Mouse (Mus musculus): ENCODE data around the gene Hnrnpl.

Gene Hnrnpl

DNA sequence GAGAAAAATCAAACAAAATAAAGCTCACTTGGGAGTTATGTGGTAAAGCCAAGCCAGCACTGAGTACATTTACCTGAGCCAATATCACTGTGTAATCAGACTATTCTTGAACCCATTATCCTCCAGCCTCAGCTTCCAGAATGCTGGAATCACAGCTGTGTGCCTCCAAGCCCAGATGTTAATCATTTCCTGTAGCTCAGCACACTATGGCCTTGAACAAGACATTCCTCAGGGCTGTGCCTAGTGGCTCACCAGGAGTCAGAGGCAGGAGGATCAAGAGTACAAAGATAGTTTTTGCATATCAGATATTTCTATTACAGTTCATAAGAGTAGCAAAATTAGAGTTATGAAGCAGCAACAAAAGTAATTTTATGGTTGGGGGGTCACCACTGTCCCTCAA is 16.6 kb upstream of the Hnrnpl start:
- DNase-seq: no peak

DNA sequence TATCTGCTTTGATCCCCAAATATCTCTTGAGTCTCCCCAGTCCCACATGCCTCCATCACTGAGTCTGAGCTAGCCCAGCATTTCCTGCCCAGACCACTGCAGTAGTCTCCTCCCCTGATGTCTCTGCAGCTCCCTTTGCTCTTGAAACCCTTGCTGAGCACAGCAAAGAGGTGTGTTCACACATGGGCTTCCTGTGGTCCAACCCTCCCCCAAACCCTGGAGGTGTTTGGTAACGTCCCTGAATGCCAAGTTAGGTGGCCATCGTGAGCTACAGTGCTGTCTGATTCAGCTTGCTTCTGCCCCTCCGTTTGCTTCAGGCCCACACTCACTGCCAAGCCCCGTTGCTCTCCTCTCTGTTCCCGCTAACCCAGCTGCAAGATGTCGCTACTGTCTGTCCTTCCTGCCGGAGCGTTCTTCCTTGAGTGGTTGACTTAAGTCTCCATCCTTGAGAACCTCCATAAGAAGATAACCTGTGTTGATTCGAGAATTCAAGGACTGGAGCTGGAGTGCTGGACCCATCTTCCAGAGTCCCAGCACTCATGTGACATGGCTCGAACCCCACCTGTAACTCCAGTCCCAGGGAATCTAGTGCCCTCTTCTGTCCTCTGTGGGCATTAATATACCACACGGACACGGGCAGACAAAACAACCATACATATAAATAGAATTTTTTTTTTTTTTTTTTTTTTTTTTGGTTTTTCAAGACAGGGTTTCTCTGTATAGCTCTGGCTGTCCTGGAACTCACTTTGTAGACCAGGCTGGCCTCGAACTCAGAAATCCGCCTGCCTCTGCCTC is 15.8 kb upstream of the Hnrnpl start:
- DNase-seq: no peak

DNA sequence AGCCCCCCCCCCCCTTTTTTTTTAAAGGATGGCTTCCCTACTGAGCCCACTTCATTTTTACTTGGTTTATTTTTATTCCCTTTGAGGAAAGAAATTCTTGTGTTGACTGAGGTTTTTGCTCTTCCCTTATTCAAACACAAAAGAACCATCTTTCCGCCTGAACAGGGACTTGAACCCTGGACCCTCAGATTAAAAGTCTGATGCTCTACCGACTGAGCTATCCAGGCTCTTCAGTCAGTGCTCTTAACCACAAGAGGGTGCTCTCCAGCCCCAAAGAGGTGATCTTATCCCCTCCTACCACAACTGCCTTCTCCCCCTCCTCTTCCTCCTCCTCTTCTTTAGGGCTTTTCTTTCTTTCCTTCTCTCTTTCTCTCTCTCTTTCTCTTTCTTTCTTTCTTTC is 14.5 kb upstream of the Hnrnpl start:
- peak; percentile 35 to 49 for DNase-seq

DNA sequence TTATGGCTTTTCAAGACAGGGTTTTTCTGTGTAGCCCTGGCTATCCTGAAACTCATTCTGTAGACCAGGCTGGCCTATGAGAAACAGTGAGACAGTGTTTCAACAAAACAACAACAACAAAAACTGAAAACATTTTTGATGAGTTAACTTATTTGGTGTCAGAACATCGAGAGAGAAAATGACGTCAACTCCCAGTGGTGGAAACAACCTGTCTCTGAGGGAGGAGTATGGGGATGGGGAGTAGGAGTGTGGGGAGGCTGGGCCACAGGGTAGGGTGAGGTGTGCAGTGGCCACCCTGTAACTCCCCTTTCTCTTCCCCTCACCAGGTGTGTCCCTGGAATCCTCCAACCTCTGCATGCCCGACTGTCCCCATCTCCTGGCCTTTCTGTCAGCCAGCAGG is 13.8 kb upstream of the Hnrnpl start:
- no peak for DNase-seq

DNA sequence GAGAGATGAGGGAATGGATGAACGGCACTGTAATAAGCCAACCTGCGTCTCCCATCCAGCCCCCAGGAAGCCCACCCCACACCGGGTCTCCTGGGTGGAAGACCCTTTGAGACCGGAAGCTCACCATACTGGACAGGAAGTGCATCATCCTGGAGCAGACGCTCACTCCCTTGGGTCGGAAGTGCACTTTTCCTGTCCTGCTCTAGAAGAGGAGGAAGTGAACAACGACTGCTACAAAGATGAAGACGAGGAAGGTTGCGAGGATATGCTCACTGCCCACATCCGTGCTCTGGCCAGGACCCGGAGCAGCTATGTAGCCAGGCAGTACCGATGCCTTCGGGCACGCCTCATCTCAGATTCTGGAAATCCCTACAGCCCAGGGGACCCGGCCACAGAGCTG is 12.5 kb upstream of the Hnrnpl start:
- peak; percentile 36 to 37 for DNase-seq

DNA sequence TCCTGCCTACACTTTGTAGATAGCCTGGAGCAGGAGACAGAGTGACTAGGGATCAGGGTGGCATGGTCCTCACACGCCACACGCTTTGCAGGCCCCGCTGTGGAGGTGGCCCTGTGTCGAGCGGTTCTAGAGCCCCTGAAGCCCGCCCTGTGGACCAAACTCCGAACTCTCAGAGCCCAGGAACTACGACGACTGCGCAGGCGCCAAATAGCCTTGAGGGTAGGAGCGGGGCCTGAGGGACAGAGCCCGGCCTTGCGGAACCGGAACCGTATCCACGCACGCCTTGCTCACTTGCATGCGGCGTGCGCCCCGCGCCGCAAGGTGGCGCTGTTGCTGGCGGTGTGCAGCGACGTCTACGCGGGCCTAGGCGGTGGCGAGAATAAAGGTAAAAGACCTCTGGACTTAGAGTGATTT is 11.8 kb upstream of the Hnrnpl start:
- peak; percentile 89 to 91 for DNase-seq

DNA sequence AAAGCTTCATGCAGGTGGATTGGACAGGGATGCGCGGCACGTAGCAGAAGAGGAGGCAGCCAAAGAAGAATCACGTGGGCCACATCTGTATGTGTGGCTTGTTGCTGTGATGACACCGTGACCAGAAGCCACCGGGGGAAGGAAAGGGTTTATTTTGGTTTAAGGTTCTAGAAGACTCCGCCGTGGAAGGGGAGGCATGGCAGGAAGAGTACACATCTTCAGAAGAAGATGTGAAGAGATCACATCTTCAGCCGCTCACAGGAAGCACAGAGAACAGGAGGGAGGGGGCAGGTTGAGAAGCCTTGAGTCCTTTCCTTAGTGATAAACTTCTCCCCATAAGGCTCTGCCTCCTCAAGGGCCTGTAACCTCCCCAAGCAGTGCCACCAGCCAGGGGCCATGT is 8.3 kb upstream of the Hnrnpl start:
- DNase-seq: no peak

DNA sequence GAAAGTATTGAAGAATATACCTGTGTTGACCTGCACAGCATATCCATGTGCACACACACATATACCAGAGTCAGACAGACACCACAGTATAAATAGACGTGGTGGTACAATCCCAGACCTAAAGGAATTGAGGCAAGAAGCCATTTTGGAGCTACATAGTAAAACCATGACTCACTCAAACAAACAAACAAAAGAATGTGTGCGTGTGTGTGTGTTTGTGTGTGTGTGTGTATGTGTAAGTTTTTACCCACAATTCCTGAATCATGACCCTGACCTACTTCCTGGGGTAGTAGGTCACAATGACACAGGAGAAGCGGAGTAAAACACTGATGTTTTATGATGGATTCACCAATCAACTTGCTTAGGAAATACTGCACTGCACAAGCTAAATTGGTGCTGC is 6.9 kb upstream of the Hnrnpl start:
- no peak for DNase-seq

DNA sequence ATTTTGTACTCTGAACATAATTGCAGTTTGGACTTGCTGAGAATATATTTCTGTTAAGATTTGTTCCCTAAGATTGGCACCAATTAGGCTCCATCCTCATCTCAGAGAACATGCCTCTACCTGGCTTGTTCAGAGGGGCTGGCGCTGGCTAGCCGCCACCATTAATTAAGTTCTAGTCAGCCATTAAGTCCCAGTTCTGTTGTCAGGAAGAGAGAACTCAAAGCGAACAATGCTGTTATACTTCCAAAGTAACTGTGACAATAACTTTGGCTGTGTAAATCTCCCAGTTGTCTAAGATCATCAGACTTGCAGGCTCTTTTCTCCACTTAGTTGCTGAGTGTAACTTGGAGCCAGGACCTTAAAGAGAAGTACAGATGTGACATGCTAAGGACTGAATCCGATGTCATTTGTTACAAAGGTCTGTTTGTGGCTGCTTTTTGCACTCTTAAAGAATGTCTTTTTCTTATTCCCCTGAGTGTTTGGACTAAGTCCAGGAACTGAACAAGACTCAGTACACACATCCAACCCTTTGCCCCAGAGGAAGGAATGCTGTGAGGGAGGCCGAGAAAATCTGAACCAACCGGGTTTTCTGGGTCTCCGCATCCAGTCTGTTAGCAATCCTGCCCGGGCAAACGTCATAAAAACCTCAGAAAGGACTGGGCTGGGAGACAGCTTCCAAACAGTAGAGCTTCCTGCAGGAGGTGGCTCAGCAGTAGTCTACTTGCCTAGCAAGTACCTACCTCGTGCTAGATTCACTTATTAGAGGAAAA is 6.3 kb upstream of the Hnrnpl start:
- DNase-seq: no peak

DNA sequence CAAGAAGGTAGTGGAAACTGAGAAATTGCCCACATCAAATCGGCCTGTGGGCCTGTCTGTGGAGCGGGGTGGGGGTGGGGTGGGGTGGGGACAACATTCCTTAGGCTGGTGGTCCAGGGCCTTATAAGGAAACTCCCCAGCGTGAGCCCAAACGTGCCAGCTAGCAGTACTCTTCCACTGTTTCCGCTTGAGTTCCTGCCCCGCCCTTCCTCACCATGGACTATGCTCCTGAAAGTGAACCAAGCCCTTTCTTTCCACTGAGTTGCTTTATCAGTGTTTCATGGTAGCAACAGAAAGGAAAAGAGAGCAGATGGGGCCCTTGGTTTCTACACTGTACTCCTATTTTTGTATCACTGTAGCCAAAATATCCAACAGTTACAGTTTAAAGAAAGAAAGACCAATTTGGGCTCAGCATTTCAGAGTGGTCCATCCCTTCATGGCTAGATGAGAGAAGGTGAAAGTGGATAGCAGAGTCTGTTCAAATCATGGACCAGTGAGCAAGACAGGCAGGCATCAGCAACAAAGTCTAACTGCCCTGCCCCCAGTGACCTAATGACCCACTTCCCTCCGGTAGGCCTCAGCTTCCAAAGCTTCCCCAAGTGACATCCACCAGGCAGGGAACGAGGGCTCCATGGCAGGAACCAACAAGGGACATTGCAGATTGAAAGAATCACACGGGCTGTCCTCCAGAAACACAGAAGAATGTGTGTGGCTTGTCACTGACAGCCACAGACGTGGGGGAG is 5.3 kb upstream of the Hnrnpl start:
- no peak for DNase-seq

DNA sequence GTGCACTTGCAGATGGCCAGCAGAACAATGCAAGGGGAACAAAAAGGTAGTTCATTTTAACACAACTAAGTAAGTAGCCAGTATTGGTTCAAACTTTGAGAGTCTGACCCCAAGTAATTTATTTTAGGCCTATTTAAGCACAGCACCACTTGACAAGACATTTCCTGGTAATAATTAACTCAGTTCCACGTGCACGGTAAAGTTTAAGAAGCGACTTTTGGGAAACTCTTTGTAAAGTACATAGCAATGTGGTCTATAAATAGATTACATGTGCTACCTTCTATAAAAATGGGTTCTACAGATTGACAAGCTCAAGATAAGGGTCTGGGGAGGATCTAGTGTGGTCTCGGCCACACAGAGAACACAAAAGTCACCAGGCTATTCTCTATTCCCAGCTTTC is 4.6 kb upstream of the Hnrnpl start:
- DNase-seq: no peak

DNA sequence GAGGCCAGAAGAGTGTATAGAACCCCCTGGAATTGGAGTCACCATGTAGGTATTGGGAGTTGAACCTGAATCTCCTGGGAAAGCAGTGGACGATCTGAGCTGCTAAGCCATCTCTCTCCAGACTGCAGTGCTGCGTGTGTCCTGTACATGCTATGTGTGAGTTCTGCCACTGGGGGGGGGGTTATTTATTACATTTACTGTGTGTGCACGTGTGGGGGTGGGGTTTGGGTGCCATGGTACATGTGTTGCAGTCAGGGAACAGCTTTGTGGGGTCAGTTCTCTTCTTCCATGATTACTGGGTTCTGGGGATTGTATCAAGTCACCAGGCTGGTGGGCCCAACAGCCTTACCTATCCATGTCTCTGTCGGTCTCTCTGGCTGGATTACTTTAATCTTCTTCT is 1.5 kb upstream of the Hnrnpl start:
- peak; percentile 68 to 73 for DNase-seq

DNA sequence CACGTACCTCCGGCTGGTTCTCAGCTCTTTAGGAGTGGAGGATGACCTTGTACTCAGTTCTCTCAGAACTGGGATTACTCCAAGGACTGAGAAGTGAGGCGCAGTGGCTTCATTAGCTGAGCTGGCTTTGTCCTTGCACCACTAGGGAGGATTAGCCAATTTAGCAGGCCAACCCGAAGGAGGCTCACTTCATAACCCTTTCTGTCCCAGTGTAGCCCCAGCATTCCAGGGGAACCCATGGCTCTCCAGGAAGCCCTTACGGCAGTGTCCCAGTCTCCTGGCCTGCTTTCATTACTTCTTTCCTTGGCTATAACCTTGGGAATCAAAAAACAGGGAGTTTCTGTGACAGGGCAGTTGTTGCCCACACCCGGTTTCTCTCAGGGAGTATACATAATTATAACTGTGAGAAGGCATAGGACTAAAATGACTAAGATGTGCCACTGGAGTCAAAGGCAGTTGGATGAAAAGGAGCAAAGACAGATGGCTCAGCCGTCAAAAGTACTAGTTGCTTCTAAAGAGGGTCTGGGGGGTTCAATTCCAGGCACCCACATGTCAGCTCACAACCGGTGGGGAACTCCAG is 610 bp upstream of the Hnrnpl start:
- DNase-seq: no peak

DNA sequence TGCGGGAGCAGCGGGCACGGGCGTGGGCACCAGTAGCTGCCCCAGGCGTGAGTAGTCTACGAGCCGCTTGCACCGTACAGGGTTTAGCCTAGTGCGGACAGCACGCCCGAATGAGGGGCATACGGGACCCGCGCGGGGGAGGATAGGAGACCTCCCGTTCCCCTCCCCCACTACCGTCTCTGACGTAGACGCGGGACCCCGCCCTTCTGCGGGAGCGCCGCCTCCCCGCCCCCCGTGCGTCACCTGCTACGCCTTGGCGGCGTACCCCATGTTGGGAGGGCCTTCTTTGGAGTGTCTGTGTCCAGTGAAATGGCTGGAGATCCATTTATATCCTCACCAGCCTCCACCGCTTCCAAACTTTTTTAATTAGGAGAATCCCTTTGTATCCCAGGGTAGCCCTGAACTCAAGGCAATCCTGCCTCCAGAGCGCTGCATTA is 634 bp downstream of the Hnrnpl start:
- peak; percentile 97 for DNase-seq

DNA sequence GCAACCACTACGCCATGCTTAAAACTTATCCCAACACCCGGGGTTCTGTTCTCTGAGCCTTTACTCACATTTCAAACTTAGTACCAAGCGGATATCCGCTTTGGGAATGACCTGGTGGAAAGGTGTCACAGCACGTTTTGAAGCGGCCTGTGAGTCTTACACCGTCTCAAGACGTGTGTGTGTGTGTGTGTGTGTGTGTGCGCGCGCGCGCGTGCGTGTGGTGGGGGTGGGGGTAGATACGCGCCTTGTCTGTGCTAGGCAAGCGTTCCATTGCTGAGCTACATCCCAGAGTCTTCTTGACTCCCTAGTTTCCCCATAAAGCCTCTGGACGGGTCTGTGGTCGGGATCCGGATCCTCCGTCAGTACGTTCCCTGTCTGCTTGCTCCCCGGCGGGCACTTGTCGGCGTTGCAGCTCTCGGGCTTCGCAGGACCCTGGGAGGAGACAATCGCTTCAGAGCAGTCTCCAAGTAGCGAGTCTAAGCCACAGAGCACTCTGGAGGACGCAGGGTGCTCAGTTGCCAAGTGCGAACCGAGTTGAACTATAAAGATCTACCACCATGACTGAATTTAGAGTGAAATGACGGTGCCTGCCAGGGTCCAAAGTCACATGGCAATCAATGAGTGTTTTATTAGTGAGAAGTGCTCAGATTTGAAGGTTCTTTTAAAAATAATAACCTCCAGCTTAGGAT is 1.2 kb downstream of the Hnrnpl start:
- DNase-seq: peak; percentile 79

DNA sequence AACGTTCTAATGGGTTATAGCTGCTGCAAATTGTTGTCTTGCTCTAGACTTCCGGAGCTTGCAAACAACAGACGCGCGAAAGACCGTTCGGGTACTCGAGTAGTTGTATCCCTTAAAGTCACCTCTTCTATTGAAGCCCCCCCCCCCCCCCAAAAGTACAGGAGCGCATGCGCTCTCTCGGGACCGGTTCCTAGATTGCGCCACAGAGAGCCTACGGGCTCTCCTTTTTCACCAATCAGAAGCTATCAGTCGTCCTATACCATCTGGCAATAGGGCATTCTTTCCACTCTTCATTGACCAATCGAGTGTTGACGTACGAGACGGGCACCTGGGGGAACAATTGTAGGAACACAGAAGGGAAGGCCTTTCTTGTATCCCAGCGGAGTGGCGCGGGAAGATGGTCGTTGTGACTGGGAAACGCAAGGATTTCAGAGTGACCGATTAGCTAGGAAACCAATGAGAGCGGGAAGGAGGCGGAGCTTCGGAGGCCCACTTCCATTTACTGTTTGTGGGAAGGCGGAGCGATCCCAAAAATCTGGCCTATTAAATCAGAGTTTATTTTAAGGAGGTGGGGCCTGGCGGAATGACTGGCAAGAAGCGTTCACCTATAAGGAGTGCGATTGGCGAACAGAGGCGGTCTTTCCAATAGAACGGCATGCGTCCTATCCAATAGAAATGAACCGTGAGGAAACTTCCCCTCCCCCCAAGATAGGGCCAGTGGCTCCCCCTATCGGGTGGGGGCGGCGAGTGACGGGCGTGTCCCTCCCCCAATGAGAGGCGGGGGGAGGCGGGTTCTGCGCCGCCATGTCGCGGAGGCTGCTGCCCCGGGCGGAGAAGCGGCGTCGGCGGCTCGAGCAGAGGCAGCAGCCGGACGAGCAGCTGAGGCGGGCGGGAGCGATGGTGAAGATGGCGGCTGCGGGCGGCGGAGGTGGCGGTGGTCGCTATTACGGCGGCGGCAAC is 2.0 kb downstream of the Hnrnpl start:
- peak; percentile 99 for DNase-seq

DNA sequence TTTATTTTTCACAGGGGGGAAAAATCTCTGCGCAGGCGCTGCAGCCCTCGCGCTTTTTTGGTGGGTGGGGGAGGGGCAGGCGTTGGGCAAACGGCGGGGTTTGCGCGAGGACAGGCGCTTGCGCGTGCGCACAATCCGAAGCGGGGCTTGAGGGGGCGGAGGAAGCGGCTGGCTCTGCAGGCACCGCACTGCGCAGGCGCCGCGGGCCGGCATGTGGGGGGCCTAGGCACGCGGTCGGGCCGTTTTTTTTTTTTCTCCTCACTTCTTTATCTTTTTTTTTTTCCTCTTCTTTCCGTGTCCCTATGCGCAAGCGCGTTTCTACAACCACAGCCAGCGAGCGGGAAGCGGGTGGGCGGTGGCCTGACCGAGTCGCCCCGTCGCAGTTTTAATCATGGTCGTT is 2.9 kb downstream of the Hnrnpl start:
- DNase-seq: peak; percentile 91 to 92

DNA sequence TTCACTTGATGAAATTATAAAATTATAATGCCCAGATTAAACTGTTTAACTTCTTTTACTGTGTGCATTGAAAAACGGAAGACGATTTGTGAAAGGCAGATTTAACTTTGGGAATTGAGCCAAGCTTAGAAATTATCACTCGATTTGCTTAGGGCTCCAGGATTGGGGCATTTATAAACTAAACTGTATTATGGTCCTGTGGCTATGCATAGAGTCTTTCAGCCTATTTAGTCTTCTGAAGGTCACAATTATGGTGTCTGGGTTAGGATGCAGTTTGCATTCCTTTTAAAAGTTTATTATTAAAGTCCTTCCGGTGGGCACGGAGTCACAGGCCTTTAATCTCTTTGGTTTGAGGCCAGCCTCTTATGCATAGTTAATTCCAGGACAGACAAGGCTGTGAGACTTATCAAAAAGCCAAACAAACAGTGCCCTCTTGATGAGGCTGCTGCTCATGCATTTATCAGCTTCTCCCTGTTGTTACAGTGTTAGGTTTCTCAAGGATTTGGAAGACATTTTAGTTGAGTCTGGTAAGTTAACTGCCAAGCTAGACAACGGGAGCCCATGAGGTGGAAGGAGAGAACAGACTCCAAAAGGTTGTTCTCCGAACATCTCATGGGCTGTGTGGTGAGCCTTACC is 3.4 kb downstream of the Hnrnpl start:
- DNase-seq: no peak

DNA sequence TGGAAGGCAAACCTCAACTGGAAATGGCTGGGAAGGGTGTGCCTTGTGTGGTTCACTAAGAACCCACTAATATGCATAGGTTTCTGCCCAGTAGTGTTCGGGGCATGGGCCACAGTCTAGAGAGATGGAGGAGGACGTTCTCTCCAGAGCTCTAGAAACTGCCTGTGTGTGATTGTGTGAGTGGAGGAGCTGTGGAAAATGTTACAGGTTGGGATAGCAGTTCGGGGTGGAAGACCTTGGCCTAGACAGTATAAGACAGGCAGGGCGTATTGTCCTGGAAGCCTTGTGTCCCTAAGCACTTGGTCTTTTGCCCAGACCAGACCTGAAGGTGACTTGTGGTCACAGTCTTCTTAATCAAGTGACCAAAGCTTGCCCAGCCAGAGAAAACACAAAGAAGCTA is 4.1 kb downstream of the Hnrnpl start:
- no peak for DNase-seq

DNA sequence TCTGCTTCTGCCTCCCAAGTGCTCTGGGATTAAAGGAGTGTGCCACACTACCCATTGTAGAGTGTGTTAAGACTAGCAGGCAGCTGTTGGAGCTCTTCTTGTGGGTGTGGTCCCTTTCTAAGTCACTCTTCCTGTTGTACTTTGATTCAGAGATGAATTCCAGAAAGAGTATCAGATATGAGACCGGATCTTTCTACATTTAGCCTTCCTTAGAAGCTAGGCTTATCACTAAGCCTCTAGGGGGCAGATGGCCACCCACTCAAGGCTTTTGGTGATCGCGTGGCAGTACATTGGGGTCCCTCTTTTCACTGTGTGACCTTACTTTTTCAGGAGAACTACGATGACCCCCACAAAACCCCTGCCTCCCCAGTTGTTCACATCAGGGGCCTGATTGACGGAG is 4.6 kb downstream of the Hnrnpl start:
- DNase-seq: no peak

Measured in B cell, adult 2 months (primary cell).